Mouse (Mus musculus) MEL (cell line): ENCODE data around the gene Chchd2.

Experiments
- CTCF ChIP-seq, 3 experiments: IDR thresholded peaks in 2 of 3; conservative IDR thresholded peaks in 1 of 3; 2 replicates each; pipeline ENCODE4 v1.5.1; 2011 to 2012; ENCODE audit warnings: low read length in 3 of 3, low read depth in 2 of 3, mild to moderate bottlenecking in 2 of 3, improper control_type of control experiment in 1 of 3, inconsistent platforms in 1 of 3, mixed read lengths in 1 of 3, moderate library complexity in 1 of 3; ENCODE audit not compliant: control insufficient read depth in 1 of 3, insufficient read depth in 1 of 3, poor library complexity in 1 of 3, severe bottlenecking in 1 of 3
- EP300 ChIP-seq, 2 experiments: IDR thresholded peaks; 2 replicates each; pipeline ENCODE4 v1.6.1; 2011; ENCODE audit warnings: improper control_type of control experiment in 2 of 2, low read length in 2 of 2, low read depth in 1 of 2, mild to moderate bottlenecking in 1 of 2
- GATA1 ChIP-seq: IDR thresholded peaks from 2 replicates; pipeline ENCODE4 v1.6.1; 2011; ENCODE audit warnings: low read depth, low read length, improper control_type of control experiment
- JUND ChIP-seq: IDR thresholded peaks from 2 replicates; pipeline ENCODE4 v1.6.1; 2011; ENCODE audit warnings: low read depth, mild to moderate bottlenecking, improper control_type of control experiment, low read length
- MEF2A ChIP-seq: IDR thresholded peaks from 2 replicates; pipeline ENCODE4 v1.6.1; 2014; ENCODE audit warnings: low read depth, mild to moderate bottlenecking, inconsistent platforms, low read length, improper control_type of control experiment; ENCODE audit not compliant: poor library complexity, insufficient replicate concordance, severe bottlenecking; ENCODE audit errors: extremely low read depth
- NELFE ChIP-seq: IDR thresholded peaks from 2 replicates; pipeline ENCODE4 v1.6.1; 2011; ENCODE audit warnings: low read depth, low read length, improper control_type of control experiment
- POLR2A ChIP-seq, 2 experiments: IDR thresholded peaks; 2 replicates each; pipeline ENCODE4 v1.6.1; 2011 to 2012; ENCODE audit warnings: low read length in 2 of 2, mild to moderate bottlenecking in 2 of 2, control low read depth in 1 of 2, improper control_type of control experiment in 1 of 2, low read depth in 1 of 2, moderate library complexity in 1 of 2; ENCODE audit not compliant: control insufficient read depth in 1 of 2, insufficient read depth in 1 of 2, poor library complexity in 1 of 2
- RCOR1 ChIP-seq: IDR thresholded peaks from 2 replicates; pipeline ENCODE4 v1.6.1; 2012; ENCODE audit warnings: low read depth, mild to moderate bottlenecking, inconsistent platforms, low read length, improper control_type of control experiment
- SMC3 ChIP-seq: IDR thresholded peaks from 2 replicates; pipeline ENCODE4 v1.6.1; 2011; ENCODE audit warnings: low read depth, low read length, improper control_type of control experiment
- USF2 ChIP-seq, 2 experiments: IDR thresholded peaks; 2 replicates each; pipeline ENCODE4 v1.6.1; 2011 to 2012; ENCODE audit warnings: improper control_type of control experiment in 2 of 2, low read length in 2 of 2, borderline replicate concordance in 1 of 2, inconsistent platforms in 1 of 2, low read depth in 1 of 2, mild to moderate bottlenecking in 1 of 2; ENCODE audit not compliant: insufficient read depth in 1 of 2
- ZMIZ1 ChIP-seq: IDR thresholded peaks from 2 replicates; pipeline ENCODE4 v1.6.1; 2012; ENCODE audit warnings: low read depth, mild to moderate bottlenecking, inconsistent platforms, low read length, improper control_type of control experiment, moderate library complexity

DNA sequence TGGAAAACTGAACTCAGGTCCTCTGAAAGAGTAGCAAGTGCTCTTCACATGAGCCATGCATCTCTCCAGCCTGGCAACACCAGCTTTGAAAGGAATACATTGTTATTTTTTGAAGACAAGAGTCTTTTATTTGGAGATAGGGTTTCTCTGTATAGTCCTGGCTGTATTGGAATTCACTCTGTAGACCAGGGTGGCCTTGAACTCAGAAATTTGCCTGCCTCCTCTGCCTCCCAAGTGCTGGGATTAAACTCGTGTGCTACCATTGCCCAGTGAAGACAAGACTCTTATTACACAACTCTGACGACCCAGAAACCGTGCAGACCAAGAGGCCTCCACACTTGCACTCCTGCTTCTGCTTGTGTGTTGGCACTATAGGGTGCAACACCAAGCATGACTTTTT lies 7.4 kb downstream of the Chchd2 start:
- TF ChIP-seq MEF2A: no peak
- TF ChIP-seq POLR2A (IDR thresholded peaks at IDR 0.05; ENCODE audit: control insufficient read depth in 1 of 2, insufficient read depth in 1 of 2, low read depth in 1 of 2, low read length in 2 of 2, poor library complexity in 1 of 2): no peak
- TF ChIP-seq CTCF (IDR thresholded peaks at IDR 0.05 in 2 of 3, conservative IDR thresholded peaks at IDR 0.05 in 1 of 3; ENCODE audit: control insufficient read depth in 1 of 3, insufficient read depth in 1 of 3, low read depth in 2 of 3, low read length in 3 of 3, poor library complexity in 1 of 3, severe bottlenecking in 1 of 3): no peak
- TF ChIP-seq USF2 (IDR thresholded peaks at IDR 0.05; ENCODE audit: borderline replicate concordance in 1 of 2, insufficient read depth in 1 of 2, low read depth in 1 of 2, low read length in 2 of 2): no peak
- TF ChIP-seq GATA1: no peak
- no peak for TF ChIP-seq ZMIZ1
- no peak for TF ChIP-seq RCOR1
- no peak for TF ChIP-seq NELFE
- no peak for TF ChIP-seq JUND
- TF ChIP-seq SMC3: no peak
- no peak for TF ChIP-seq EP300 (IDR thresholded peaks at IDR 0.05; ENCODE audit: low read depth in 1 of 2, low read length in 2 of 2)
